Mouse (Mus musculus) bone marrow macrophage, adult 2 months (primary cell): ENCODE measurements around the gene Oprl1.

ENCODE experiments used
- CTCF ChIP-seq: IDR thresholded peaks from 2 replicates; pipeline ENCODE4 v1.5.1; 2012; ENCODE audit warnings: low read depth, mild to moderate bottlenecking, low read length, moderate library complexity
- POLR2A ChIP-seq: IDR thresholded peaks from 2 replicates; pipeline ENCODE4 v1.6.1; 2012; ENCODE audit warnings: mild to moderate bottlenecking, low read depth, low read length, borderline replicate concordance

- no peak for TF ChIP-seq CTCF
- TF ChIP-seq POLR2A: no peak
These were observed 15.2 kb downstream of the Oprl1 start for GRCm38 (mm10) chr2:181730051-181730450.
